Mouse (Mus musculus): ENCODE data around the gene Dnaaf2.

DNA sequence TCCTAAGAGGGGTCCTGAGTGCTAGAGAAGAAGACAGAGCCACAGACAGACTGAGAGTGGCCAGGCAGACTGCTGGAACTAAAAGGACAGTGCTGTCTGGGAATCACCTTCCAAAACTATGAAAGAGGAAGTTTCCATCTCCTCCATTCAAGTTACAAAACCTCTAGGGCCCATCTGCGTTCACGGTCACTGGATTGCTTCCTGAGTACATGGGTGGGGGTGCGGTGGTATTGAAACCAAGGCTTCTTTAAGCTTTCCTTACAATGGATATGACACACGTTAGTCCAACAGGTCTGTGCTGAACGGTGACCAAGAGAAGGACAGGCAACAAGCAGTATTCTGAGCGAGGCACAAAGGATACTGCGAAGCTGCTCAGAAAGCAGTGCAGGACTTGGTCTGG is 16.2 kb upstream of the Dnaaf2 start:
- TF ChIP-seq CTCF (IDR thresholded peaks at IDR 0.05; ENCODE audit: borderline replicate concordance, insufficient read depth, low read length) (no peak), POLR2A (IDR thresholded peaks at IDR 0.05; ENCODE audit: low read depth, low read length) (no peak)

Measured in embryonic fibroblast, embryonic 13.5 days (primary cell).